Mouse (Mus musculus): ENCODE results near the gene Nsmce3. TPM values are rescaled to one million over a fixed set of nuclear protein-coding genes. Genes with fewer than 3 reads are reported as not detected.

Nsmce3 gene
- total and polyA plus RNA-seq, 3 experiments, result 6.4 to 9.1 (median 7.7) TPM

DNA sequence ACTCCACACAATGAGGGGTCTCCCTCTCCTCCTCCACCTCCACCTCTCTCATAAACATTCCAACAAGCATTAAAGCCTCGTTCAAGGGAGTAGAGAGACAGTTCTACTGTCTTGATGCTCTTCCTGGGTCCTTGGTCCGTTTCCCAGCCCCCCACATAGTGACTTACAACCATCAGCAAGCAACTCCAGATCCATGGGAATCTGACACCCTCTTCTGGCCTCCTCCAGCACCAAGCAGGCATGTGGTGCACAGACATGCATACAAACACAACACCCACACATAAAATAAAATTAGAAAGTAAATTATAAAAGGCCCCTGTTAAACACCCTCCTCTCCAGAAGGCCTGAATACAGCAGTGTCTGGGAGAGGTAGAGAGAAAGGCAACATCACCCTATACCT is 33.5 kb downstream of the Nsmce3 start:
- no peaks in the 10 kb centered on the region for H3K79me2 ChIP-seq (replicated peaks; ENCODE audit: control insufficient read depth, extremely low read depth, insufficient read depth, poor library complexity, severe bottlenecking)
- peaks cover 0 to 47% of the 10 kb centered on the region in 2 experiments; a peak in 3 of 4 replicates for H3K4me1 ChIP-seq (ENCODE audit: control insufficient read depth in 1 of 2, insufficient read depth in 2 of 2)
- TF ChIP-seq UBTF (IDR thresholded peaks at IDR 0.05; ENCODE audit: low read depth, low read length) (no peak), E2F4 (IDR thresholded peaks at IDR 0.05; ENCODE audit: insufficient replicate concordance, low read depth, low read length) (no peak), IRF4 (IDR thresholded peaks at IDR 0.05; ENCODE audit: low read depth, low read length) (no peak), HCFC1 (IDR thresholded peaks at IDR 0.05; ENCODE audit: low read depth, low read length) (no peak), CHD1 (IDR thresholded peaks at IDR 0.05; ENCODE audit: low read depth, low read length) (no peak), PAX5 (IDR thresholded peaks at IDR 0.05; ENCODE audit: low read length) (no peak), RAD21 (IDR thresholded peaks at IDR 0.05; ENCODE audit: low read depth, low read length) (no peak)
- H3K36me3 ChIP-seq (replicated peaks in 1 of 2; ENCODE audit: control insufficient read depth in 1 of 2, insufficient read depth in 1 of 2, low read length in 1 of 2), result no peaks in the 10 kb centered on the region
- no peak for DNase-seq (ENCODE audit: extremely low read depth)
- H3K4me2 ChIP-seq (ENCODE audit: insufficient read depth, low read depth, poor library complexity, severe bottlenecking), result peak overlapping the region; percentile 78; the same call in 1 of the 2 replicates
- dilution Hi-C loops (cut with MboI; ENCODE audit: extremely low pct_ligation_motif_present, extremely low pct_unique_long_range_greater_than_20kb, low sequenced_read_pairs) (no loop called here), in situ Hi-C loops (cut with MboI; ENCODE audit: low pct_ligation_motif_present, low pct_unique_long_range_greater_than_20kb, low sequenced_read_pairs) (no loop called here)
- no peaks in the 10 kb centered on the region for H3K27me3 ChIP-seq (replicated peaks)
- H3K4me3 ChIP-seq (replicated peaks in 1 of 3; ENCODE audit: low read depth in 2 of 3, low read length in 2 of 3, poor library complexity in 1 of 3), result peak overlapping the region in 2 of 3 experiments; percentile 2 to 32
- H3K9me3 ChIP-seq (replicated peaks; ENCODE audit: low read length), result no peaks in the 10 kb centered on the region
- no peak overlapping the region for H3K9ac ChIP-seq (ENCODE audit: insufficient read depth, low read depth)
- H3K27ac ChIP-seq (ENCODE audit: insufficient read depth, low read depth), result no peak overlapping the region

DNA sequence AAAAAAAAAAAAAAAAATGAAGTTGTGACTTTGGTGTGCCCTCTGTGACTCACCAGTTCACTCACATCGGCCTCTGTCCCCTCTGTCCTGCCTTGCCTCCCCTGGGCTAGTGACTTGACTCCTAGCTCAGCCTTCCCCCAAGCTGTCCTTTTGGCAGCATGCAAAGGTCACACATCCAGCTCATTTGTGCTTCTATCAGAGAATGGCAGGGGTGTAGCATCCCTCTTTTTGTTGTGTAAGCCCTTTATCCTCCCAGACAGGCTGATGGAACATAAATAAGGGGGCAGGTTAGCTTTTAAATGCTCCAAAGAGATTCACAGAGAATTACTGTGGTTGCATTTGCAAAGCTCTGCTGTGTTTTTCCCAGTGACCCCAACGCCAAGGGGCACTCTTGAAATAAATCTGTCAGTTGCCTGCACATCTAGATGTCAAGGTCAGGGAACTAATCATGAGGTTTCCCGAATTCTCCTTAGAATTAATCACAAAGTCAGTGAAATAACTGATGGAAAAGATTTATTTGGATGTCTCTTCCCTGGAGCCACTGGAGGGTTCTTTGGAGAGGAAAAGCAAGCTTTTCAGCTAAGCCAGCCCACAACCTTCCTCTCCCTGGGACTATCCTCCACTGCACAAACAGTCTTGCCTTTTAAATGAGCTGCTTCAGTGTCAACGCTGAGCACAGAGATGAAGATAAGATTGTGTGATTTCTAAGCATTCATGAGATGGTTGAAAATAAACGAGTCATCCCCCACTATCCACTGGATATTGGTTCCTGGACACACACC is 42.4 kb downstream of the Nsmce3 start:
- peaks cover 2% of the 10 kb centered on the region for H3K27me3 ChIP-seq (replicated peaks)
- no peak overlapping the region for H3K27ac ChIP-seq (ENCODE audit: insufficient read depth, low read depth)
- no peak overlapping the region for H3K9ac ChIP-seq (ENCODE audit: insufficient read depth, low read depth)
- H3K4me3 ChIP-seq (replicated peaks in 1 of 3; ENCODE audit: low read depth in 2 of 3, low read length in 2 of 3, poor library complexity in 1 of 3), result no peak overlapping the region
- H3K79me2 ChIP-seq (replicated peaks; ENCODE audit: control insufficient read depth, extremely low read depth, insufficient read depth, poor library complexity, severe bottlenecking), result no peaks in the 10 kb centered on the region
- TF ChIP-seq MAFK (IDR thresholded peaks at IDR 0.05; ENCODE audit: insufficient replicate concordance, low read length) (no peak), TCF12 (IDR thresholded peaks at IDR 0.05; ENCODE audit: low read depth, low read length) (no peak), BHLHE40 (IDR thresholded peaks at IDR 0.05; ENCODE audit: low read depth, low read length) (no peak)
- H3K4me1 ChIP-seq (ENCODE audit: control insufficient read depth in 1 of 2, insufficient read depth in 2 of 2), result no peaks in the 10 kb centered on the region
- H3K9me3 ChIP-seq (replicated peaks; ENCODE audit: low read length), result peaks cover 4% of the 10 kb centered on the region
- in situ Hi-C loops (cut with MboI; ENCODE audit: low pct_ligation_motif_present, low pct_unique_long_range_greater_than_20kb, low sequenced_read_pairs), result no loop called here
- dilution Hi-C loops (cut with MboI; ENCODE audit: extremely low pct_ligation_motif_present, extremely low pct_unique_long_range_greater_than_20kb, low sequenced_read_pairs), result no loop called here
- DNase-seq (ENCODE audit: extremely low read depth), result no peak
- H3K36me3 ChIP-seq (replicated peaks in 1 of 2; ENCODE audit: control insufficient read depth in 1 of 2, insufficient read depth in 1 of 2, low read length in 1 of 2), result no peaks in the 10 kb centered on the region
- no peak overlapping the region for H3K4me2 ChIP-seq (ENCODE audit: insufficient read depth, low read depth, poor library complexity, severe bottlenecking)

DNA sequence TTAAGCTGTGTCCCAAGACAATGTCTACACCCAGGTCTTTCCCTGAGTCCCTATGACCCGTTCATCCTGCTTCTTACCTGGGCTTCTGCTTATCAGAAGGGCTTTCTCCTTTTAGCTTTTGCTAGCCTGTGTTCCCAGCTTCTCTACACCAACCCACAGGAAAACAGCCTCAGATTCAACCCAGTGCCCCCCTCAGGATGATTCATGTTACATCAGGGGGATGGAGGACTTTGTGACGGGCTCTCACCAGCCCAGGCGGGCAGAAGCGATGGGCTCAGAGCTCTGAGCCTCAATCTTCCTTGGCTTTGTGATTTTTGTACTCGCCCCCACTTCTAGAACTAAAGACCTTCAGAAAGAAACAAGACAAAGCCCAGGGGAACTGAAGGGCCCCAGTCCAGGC is 51.7 kb downstream of the Nsmce3 start:
- DNase-seq (ENCODE audit: extremely low read depth), result no peak
- H3K36me3 ChIP-seq (replicated peaks in 1 of 2; ENCODE audit: control insufficient read depth in 1 of 2, insufficient read depth in 1 of 2, low read length in 1 of 2), result no peaks in the 10 kb centered on the region
- no peak overlapping the region for H3K27ac ChIP-seq (ENCODE audit: insufficient read depth, low read depth)
- no peaks in the 10 kb centered on the region for H3K79me2 ChIP-seq (replicated peaks; ENCODE audit: control insufficient read depth, extremely low read depth, insufficient read depth, poor library complexity, severe bottlenecking)
- H3K27me3 ChIP-seq (replicated peaks), result no peaks in the 10 kb centered on the region
- TF ChIP-seq JUN (IDR thresholded peaks at IDR 0.05; ENCODE audit: insufficient read depth, low read depth, low read length) (no peak), BHLHE40 (IDR thresholded peaks at IDR 0.05; ENCODE audit: low read depth, low read length) (no peak), CTCF (conservative IDR thresholded peaks at IDR 0.05 in 1 of 2, IDR thresholded peaks at IDR 0.05 in 1 of 2; ENCODE audit: low read depth in 2 of 2, low read length in 2 of 2) (peak in 1 of 2 experiments; percentile 13; a peak in 1 of 4 replicates), JUND (conservative IDR thresholded peaks at IDR 0.05; ENCODE audit: low read depth, low read length) (no peak)
- no peak overlapping the region for H3K4me3 ChIP-seq (replicated peaks in 1 of 3; ENCODE audit: low read depth in 2 of 3, low read length in 2 of 3, poor library complexity in 1 of 3)
- in situ Hi-C loops (cut with MboI; ENCODE audit: low pct_ligation_motif_present, low pct_unique_long_range_greater_than_20kb, low sequenced_read_pairs), result no loop called here
- no peak overlapping the region for H3K4me2 ChIP-seq (ENCODE audit: insufficient read depth, low read depth, poor library complexity, severe bottlenecking)
- H3K4me1 ChIP-seq (ENCODE audit: control insufficient read depth in 1 of 2, insufficient read depth in 2 of 2), result no peaks in the 10 kb centered on the region
- dilution Hi-C loops (cut with MboI; ENCODE audit: extremely low pct_ligation_motif_present, extremely low pct_unique_long_range_greater_than_20kb, low sequenced_read_pairs), result no loop called here
- H3K9me3 ChIP-seq (replicated peaks; ENCODE audit: low read length), result no peaks in the 10 kb centered on the region
- H3K9ac ChIP-seq (ENCODE audit: insufficient read depth, low read depth), result no peak overlapping the region
